Comparison of ENCODE assay signal across 16 mouse cellular contexts in the genomic region with DNA sequence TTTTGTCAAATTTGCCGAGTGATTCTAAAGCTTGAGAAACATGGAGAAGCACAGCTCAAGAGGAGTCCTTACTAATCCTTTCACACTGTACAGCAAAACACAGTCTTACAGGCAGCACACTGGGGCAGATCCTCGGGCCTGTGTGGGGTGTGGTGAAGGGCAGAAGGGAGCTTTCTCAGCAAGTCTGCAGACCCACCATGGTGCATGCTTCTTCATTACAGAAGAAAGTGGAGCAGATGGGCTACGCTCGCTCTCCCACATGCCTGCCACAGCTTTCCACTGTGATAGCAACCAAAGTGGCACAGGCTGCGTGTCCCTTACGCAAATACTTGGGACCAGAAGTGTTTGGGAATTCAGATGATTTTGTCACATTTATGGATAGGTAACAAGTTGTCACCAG.
DNase-seq lines count a peak whose midpoint lies in the region; ATAC-seq and TF ChIP-seq lines count a peak whose summit lies in the region.
"Had no signal": no experiment of that assay in that cellular context is flagged by ENCODE, and none has a peak within 500 bp of the region (broad histone marks: within the 10 kb centered on the region; RNA-seq: fewer than 3 reads in every experiment).

No protein-coding gene starts in this region.

- intact Hi-C loops in left cerebral cortex, postnatal 4 days (cut with DNase I): no loop called here
- intact Hi-C loops in heart, postnatal 36 days (cut with DNase I): no loop called here

- no peak for TF ChIP-seq POLR2A in brain, embryonic 14.5 days (IDR thresholded peaks at IDR 0.05; ENCODE audit: borderline replicate concordance, extremely low read depth, insufficient read depth, insufficient read length, poor library complexity, severe bottlenecking)

- DNase-seq in brain, embryonic 14.5 days (ENCODE audit: low read depth): peak; percentile 46
- DNase-seq in layer of hippocampus, postnatal 10 days (ENCODE audit: low spot score in 2 of 2): peak; percentile 36 to 51
- DNase-seq in left cerebral cortex, postnatal 4 days: peak; percentile 14
- no peak for DNase-seq in heart, postnatal 36 days
- DNase-seq in heart, adult 9 months (ENCODE audit: low spot score in 2 of 2): no peak
- DNase-seq in adrenal gland, postnatal 14 days: no peak
- DNase-seq in ovary, postnatal 14 days (ENCODE audit: low spot score): no peak
- DNase-seq: cerebellum, adult 11 months; cerebellum, postnatal 36 days; heart, adult 18-20 months; heart, postnatal 10 days; spleen, adult 18-20 months; thymus, postnatal 25 days had no signal

- peak; percentile 91 for ATAC-seq in frontal cortex, adult (ENCODE audit: low TSS enrichment)
- ATAC-seq: liver, embryonic 12.5 days; midbrain, embryonic 16.5 days had no signal

- no peak for TF ChIP-seq CTCF in brain, embryonic 14.5 days (IDR thresholded peaks at IDR 0.05; ENCODE audit: borderline replicate concordance, extremely low read depth, insufficient read depth, insufficient read length)

Comparison
In these comparisons a context has a peak if more than half of its experiments do, and no peak if none do; other contexts are left out.
1. DNase-seq: peak in brain, embryonic 14.5 days (single experiment), layer of hippocampus, postnatal 10 days (2 of 2) and left cerebral cortex, postnatal 4 days (single experiment); none in heart, postnatal 36 days (0 of 2), heart, adult 9 months (0 of 2), adrenal gland, postnatal 14 days (single experiment) and ovary, postnatal 14 days (single experiment).